Mouse (Mus musculus) lung, adult 2 months (tissue): ENCODE measurements around the gene Ryk.

ENCODE experiments used
- CTCF ChIP-seq: fragments of 200-500 bp; IDR thresholded peaks from 2 replicates; pipeline ENCODE4 v1.5.1; 2011; ENCODE audit warnings: mild to moderate bottlenecking, low read length, control low read depth; ENCODE audit not compliant: insufficient read depth
- POLR2A ChIP-seq: fragments of 200-500 bp; IDR thresholded peaks from 2 replicates; pipeline ENCODE4 v1.6.1; 2011; ENCODE audit warnings: low read depth, mild to moderate bottlenecking, control low read depth, low read length, borderline replicate concordance; ENCODE audit errors: extremely low read depth

GRCm38 (mm10) chr9:102922866-102923434, 88.2 kb downstream of the Ryk start:
- TF ChIP-seq CTCF (no peak), POLR2A (no peak)
